Mouse (Mus musculus): ENCODE measurements around the gene Skint10. TPM values are rescaled to one million over a fixed set of nuclear protein-coding genes. Genes with fewer than 3 reads are reported as not detected.

Skint10 gene
- total RNA-seq (2021), result not detected
- long read RNA-seq, experiment 1, result 0 reads
- long read RNA-seq, experiment 2, result 0 reads

- intact Hi-C loops (cut with DNase I), result no loop called here
Observed at GRCm38 (mm10) chr4:112774766-112775165, at the start of gene Skint10. Gene Skint10 (minus strand): TSS chr4:112774866.

GRCm38 (mm10) chr4:112790646-112791045 is 16.0 kb upstream of the Skint10 start:
- intact Hi-C loops (cut with DNase I), result no loop called here
- no peak for DNase-seq (ENCODE audit: low spot score in 2 of 2)

More at GRCm38 (mm10) chr4:112774766-112775165, at the start of gene Skint10:
- no peak for DNase-seq (ENCODE audit: low spot score in 2 of 2)

Other genes starting within 250 kb of the Skint10 start
- not detected for gene Skint2, start 217.7 kb downstream of the Skint10 start, total RNA-seq (2021)